Mouse (Mus musculus) heart, adult 11 months (tissue): Measurements from ENCODE around the gene Csrp1.

Experiments
- DNase-seq: peaks from one replicate; pipeline ENCODE4 v3.0.0; 2022

Gene Csrp1

DNA sequence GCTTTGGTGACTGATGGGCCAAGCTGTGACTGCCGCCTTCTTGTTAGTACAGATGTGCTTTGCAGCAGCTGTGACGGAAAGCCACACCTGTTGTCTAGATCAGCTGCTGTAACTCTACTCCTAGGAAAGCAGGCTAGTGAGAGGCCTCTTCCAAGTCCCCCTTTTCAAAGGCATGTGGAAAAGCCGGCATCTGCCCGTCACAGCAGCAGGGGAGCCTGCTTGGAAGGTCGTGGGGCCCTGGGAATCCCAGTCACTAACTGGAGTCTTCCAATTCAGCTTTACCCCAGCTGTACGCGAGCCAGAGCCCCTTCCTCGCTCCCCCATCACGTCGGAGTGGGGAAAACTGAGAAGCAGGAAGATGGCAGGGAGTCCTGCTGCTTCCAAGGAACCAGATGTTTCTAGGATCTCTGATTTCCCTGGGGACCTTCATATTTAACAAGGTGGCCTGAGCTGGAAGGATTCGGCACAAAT, 21.4 kb upstream of the Csrp1 start:
- DNase-seq = peak; percentile 95

DNA sequence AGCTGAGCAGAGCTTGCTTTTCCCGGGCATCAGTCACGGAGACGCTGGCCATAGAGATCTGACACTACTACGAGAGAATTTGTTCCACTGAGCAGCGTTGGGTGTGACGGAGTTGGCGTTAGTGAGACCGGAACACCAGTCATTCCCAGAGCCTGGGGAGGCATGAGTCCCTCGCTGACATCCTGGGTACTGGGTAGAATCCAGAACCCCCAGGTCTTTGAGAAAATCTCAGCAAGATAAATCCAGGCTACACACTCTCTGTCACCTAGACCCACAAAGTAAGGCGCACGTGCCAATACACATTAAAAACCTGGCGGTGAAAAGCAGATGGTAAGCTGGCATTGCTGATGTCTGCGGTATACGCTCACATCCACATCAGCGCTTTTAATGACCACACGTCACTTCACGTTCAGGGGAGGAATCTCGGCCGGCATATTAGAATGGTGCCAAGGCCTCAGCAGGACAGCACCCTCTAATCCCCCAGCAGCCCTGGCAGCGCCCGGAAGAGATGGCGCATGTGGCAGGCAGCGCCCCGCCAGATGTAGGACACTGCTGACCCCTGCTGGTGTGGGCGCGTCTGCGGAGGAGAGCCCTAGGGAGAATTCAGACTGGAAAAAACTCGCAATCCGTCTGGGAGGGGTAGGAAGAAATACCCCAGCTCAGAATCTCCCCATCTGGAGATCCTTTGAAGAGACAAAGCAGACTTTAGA, 20.7 kb upstream of the Csrp1 start:
- peak; percentile 98 for DNase-seq

DNA sequence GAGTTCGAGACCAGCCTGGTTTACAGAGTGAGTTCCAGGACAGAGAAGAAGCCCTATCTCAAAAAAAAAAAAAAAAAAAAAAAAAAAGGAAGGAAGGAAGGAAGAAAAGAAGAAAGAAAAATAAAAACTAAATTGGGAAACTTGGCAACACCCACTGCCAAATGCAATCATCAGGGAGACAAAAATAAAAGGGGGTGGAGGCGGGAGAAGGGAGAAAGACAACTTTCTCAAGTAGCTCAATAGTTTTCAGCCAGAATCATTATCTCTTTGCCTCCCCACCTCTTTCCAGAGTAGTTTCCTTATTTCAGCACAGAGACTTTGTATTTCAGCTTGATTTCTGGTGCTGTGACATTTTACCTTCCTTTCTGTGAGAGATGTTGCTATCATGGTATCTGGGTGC, 20.0 kb upstream of the Csrp1 start:
- DNase-seq = no peak

DNA sequence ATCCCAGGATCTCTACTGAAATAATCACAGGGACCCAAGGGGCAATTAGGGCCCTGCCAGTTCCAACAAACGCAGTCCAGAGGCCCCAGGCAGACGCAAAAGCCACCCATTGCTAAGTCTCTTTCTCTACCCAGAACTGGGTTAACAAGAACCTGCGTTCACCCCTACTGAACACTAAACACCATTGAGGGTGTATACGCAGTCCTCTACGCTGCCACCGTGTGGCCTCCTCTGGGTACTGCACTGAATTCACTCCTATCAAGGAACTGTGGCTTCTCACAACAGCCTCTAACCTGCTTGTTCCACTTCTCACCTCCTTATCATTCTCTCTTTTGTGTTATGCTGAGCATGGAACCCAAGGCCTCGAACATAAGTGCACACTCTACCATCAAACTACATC, 19.3 kb upstream of the Csrp1 start:
- peak; percentile 96 for DNase-seq

DNA sequence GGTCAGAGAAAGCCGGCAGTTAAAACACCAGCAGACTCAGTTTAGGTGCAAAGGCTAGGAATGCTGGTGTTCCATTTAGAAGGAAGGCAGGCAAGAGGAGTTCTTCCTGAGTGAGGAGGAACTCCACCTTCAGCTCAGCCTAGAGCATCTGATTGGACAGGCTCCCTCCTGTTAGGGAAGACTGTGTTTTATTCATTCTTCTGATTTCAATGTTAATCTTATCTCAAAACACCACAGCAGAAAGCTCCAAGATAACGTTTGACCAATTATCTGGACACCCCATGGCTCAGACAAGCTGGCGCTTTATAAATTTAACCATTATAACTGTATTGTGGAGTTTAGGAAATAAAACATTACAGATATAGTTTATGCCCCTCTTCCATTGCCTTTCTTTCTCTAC, 18.5 kb upstream of the Csrp1 start:
- DNase-seq = no peak

DNA sequence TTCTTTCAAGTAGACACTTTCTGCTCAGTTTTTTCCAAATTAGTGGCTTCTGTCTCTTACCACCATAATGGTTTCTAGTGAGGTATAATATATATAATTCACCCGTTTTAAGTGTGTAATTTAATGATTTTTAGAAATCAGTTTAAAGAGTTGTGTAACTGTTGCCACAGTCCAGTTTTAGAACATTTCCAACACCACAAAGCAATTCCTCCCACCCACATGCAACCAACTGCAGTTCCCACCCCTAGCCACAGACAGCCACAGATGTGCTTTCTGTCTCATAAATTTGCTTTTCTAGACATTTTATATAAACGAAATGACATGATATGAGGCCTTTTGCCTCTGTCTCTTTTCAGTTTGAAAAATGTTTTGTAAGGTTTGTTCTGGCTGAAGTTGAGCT, 17.1 kb upstream of the Csrp1 start:
- DNase-seq = no peak

DNA sequence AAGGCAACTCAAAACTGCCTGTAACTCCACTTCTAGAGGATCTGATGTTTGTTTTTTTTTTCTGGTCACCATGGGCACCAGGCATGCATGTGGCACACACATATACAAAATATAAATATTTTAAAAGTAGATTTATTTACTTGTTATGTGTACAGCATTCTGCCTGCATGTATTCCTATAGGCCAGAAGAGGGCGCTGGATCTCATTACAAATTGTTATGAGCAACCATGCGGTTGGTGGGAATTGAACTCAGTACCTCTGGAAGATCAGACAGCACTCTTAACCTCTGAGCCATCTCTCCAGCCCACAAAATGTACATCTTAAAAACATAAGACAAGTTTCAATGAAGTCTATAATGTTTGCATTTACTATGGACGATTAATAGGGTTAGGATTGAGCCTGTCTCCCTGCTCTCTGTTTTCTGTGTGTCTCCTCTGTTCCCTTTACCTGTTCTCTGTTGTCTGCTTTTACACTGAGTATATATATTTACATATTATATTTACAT, 15.5 kb upstream of the Csrp1 start:
- no peak for DNase-seq

DNA sequence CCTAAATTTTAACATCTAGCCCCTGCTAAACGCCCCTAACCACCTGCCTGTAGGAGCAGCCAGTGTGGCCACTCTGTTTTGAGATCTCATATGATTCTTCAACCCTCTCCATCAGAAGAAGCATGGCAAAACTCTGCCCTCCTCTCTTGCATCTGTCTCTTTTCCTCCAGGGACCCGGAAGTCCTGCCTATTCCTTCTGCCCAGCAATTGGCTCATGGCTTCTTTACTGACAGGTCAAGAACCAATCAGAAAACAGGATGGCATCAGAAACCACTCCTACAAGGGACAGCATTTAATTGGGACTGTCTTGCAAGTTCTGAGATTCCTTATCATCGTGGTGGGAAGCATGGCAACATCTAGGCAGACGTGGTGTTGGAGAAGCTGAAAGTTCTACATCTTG, 11.5 kb upstream of the Csrp1 start:
- DNase-seq = no peak

DNA sequence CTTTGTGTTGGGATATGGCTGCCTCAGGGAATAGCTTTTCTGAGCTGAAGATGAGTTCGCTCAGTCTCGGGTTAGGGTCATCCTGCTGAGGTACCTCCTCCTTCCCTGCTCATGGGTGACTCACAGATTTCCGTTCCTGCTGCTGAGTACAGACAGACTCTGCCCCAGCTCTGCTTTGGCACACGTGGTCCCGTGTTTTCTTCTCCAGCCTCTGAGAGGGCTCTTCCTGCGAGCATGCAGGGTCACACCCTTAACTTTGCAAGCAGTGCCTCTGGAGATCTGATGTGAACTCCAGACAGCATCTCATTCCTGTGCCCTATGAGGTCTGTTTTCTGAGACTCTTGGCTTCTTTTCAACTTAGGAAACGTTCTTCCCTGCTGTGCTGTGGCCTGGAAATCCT, 8.7 kb upstream of the Csrp1 start:
- peak; percentile 97 for DNase-seq

DNA sequence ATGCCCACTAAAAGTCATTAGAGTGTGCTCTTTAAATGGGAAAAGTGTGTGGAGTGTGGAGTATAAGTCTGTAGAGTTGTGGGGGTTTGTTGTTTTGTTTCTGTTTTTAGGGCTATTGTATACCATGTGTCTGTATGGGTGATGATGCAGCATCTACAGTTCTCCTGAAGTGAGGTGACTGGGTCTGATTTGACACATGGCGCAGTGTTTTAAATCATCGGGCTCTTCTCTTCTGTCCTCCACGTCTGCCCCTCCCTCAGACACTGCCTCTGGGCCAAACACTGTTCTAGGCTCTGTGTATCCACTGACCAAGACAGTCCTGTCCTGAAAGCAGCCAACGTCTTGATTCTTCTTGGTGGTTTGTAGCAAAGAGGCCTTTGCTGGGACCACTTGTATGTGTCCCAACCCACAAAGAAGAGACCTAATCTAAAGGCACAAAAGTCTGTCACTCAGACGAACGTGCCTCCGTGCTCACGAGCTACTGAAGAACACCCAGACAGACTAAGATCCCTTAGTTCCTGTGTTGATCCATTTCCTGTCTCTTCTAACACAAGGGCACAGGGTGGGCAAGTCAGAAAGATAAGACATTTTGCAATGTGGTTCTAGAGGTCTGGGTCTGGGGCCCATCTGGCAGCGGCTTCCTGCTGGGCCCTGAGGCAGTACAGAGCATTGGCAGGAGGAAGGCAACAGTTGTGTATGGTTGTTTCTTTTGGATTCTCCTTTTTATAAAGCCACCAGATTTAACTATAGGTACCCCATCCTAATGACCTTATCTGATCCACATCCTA, 5.6 kb upstream of the Csrp1 start:
- DNase-seq = no peak

DNA sequence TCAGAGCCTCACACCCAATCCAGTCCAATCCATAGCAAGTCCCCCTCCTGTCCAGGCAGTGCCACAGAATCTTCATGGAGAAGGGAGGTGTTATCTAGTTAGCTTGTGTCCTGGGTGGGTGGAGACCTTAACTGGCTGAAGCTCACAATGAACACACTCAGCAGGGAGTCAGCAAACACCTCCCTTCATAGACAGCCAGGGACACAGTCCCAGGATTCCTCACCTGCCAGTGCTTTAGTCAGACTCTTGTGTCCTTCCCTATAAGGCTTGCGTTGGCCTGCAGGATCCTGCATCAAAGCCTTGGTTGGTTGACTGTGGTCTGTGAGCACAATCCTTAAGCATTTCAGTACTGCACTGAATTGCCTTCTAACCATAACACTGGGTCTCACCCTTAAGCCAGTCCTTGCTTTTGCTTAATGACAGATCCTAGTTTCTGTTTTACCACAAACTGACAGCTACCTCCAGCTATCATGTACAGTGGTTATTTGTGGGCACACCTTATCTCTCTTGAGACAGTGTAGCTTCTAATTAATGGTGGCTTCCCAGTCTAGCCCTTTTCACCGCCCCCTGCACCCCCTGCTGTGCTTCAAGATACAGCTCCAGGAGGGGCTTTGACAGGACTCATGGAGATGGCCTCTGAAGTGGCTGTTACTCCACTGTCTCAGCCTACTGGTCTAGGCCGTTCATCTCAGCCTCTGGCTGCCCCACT, 4.8 kb upstream of the Csrp1 start:
- no peak for DNase-seq

DNA sequence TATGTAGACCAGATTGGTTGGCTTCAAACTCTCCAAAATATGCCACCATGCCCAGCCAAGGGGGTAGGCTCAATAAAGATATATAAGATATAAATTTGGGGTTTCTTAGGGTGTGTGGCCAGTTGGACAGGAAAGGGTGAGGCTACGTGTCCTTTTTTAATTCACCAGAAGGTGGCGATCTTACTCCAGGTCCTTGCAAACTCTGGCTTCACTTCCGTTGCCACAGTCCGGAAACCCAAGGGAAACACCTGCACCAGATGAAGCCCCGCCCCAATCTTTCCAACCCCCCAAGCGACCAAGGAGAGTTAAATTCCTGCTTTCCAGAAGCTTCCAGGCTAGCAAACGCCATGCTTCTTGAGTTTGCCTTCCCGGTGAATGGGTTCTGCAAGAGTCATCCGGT, 375 bp upstream of the Csrp1 start:
- DNase-seq = peak; percentile 98

DNA sequence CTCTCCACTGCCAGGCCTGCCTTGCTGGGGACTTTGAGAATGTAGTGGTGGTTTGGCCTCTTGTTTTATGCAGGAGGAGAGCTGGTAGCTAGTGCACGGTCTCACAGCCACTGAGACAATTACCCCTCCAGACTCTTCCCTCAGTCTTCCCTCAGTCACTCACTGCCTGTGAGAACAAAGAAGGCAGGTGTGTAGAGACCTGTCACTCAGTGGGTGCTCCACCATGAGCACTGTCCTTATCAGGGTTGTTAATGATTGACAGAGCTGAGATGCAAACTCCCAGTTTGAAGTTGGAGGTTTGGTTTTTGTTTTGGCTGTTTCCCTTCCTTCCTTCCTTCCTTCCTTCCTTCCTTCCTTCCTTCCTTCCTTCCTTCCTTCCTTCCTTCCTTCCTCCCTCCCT, 3.2 kb downstream of the Csrp1 start:
- no peak for DNase-seq

DNA sequence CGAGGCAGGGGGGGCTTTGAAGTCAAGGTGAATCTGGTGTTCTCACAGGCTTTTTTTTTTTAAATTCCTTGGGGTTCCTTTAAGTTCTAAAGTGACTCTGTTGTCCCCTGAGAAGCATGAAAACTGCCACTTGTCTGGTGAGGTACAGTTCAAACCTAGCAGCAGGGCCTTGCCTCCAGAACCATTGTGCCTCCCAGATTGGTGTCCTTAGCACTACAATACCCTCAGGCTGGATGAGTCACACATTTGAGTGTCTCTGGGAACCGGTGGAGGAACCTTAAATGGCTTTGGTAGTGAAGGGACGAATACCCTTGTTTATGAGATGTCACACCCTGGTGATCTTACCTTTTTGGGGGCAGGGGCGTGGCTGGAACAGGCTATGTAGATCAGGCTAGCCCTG, 4.3 kb downstream of the Csrp1 start:
- DNase-seq = no peak

DNA sequence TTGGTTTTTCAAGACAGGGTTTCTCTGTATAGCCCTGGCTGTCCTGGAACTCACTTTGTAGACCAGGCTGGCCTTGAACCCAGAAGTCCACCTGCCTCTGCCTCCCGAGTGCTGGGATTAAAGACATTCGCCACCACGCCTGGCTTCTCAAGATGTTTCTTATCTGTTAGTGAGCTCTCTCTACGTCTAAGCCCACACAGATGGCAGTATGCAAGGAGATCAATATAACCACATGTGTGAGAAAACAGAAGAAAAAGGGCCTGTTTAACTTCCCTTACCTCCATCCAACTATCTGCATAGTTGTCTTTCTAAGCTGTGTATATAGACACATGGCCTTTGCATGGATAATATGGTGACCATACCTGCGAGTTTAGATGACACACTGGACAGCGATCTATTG, 5.5 kb downstream of the Csrp1 start:
- no peak for DNase-seq

DNA sequence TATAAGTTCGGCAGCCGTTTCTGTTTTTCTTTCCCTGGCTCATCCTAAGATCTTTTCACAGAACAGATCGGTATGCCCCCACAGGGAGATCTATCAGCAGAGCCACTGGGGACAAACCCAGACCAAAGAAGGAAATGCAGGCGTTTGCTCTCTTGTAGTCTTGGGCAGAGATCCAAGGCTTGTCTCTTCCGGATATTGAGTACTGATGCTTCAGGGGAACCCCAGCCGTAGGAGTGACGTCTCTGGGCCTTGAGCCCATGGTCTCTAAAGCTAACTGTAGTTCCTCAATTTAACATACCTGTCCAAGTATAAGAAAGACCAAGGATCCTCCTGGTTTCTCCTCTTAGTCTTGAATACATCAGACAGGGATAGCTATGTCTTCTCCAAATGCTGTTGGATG, 6.1 kb downstream of the Csrp1 start:
- DNase-seq = peak; percentile 98

DNA sequence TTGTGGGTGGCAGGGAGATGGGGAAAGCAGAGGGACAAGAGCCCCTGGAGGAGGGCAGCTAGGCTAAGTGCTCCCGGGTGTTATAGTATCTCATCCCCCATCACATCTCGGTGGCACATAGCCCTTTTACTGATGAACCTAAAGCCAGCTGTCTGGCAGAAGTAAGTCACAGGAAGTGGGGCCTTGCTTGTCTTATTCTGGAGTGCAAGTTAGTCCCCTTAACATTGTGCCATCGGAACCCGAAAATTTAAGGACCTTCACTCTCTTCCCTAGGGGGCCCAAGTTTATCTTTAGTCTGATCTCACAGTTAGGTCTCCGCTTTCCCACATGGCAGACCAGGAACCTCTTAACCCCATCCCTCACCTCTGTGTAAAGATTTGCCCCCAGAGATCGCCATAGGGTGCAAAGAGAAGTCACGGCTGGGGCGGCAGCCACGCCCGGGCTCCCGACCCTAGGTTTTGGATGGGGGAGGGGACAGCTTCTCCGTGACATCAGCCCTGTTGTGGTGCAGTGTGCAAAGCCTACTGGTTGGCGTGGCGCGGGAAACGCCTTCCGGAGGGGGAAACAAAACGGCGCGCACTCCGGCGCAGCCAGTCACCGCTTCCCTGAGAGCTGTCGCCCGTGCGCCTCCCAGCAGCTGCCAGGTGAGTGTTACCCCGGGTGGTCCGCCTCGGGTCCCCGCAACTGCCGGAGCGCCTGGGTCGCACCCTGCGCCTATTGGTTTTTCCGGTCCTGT, 8.9 kb downstream of the Csrp1 start:
- DNase-seq = peak; percentile 100

DNA sequence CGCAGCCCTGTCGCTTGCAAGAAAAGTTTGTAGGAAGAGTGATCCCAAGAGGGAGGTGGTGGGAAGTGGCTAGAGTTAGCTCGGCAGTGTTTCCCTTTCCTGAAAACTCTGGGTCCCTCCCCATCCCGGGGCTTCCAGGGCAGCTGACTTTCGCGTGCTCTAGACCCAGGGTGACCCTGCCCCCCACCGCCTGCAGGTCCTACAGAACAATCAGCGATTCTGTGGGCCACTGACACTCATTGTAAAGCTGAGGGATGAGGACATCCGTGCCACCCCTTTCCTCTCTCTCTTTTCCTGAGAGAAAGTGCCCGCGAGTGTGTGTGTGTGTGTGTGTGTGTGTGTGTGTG, 9.5 kb downstream of the Csrp1 start:
- no peak for DNase-seq

DNA sequence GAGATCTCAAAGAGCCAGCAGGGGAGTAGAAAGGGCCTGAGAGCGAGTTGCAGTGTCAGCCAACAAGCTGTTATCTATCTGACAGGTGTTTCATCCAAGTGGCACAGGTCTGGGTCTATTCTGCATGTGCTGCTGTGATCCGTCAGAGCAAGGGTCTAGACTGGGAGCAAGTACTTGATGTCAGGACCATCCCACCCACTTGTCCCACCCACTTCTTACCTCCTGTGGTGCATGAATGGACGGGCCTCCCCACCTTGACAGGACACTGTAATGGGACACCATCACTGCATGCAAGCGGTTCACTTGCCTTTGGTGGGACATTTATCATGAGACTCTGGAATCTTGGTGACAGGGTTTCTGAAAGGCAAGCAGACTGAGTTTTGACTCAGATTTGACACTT, 10.0 kb downstream of the Csrp1 start:
- no peak for DNase-seq

DNA sequence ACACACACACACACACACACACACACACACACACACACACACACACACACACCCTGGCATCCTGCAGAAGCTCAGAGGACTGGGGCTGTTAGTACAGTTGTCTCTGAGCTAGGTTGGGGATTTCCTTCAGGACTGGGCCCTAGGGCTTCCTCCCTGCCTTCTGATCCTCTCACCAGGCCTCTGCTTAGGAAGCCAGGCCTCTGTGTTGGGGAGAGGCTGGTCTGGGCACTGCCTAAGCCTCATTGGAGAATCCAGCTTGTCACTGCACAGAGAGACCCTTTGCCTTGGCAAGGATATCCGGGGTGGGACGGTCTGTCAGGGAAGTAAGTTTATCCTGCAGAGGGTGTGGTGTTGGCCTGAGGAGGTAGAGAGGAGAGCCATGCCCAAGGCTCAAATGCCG, 10.4 kb downstream of the Csrp1 start:
- peak; percentile 95 for DNase-seq

DNA sequence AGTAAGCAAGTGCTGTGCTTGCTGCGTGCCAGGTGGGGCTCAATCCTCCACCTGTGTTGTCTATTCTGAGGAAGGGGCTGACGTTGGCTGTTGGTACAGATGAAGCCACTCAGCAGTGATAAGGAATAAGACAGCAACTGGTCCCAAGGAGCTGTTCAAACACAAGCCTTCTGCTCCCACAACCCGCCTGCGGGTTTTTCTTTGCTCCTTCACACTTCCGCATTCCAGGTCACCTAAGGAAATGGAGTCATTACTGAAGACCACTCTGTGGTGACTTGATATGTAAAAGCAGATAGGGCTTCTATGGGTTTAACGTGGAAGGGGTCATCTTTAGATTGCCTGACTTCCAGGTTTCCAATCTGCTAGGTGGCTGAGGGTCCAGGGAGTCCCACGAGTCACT, 11.5 kb downstream of the Csrp1 start:
- no peak for DNase-seq

DNA sequence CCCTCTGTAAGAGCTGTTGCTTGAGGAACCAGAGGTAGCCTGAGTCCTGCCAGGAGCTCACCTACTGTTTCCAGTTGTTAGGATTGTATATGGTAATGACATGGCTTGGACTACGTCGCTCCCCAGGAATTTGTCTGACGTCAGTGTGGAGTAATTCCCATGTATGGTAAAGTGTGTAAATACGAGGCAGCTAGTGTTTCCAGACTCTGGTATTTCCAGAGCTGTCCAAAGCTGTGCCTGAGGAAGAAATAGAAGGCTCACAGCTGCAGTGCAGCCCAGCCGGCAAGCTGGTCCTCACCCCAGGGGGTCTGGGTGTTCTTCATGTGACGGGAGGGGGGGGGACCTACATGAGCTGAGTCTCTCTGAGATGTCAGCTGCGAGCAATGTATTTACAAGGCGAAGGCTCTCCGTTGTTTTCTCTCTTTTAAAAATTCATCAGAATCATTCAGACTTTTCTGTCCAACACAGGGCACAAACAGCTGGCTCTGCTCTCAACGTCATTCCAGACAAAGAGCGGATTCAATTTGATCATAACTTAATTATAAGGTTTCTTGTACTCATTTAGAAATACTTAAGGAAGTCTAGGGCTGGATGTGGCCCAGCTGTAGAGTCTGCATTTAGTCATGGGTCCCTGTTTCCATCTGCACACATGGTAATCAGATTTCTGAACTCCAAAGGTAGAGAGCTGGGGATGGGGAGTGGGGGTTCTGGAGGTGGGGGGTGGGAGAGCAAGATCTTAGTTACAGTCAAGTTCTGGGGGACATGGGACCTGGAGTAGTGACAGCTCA, 12.2 kb downstream of the Csrp1 start:
- DNase-seq = peak; percentile 91
